Mouse (Mus musculus) liver, embryonic 18 days (tissue): ENCODE results near the gene Zfp804b. TPM values are rescaled to one million over a fixed set of nuclear protein-coding genes. Genes with fewer than 3 reads are reported as not detected.

Experiments
- polyA plus RNA-seq: library from polyadenylated mRNA; depleted of rRNA; stranded (reverse); fragments of >200 nt; gene quantifications from 2 replicates; pipeline ENCODE4 v1.2.3, GENCODE M21; 2012; rRNA removed

Gene Zfp804b
- 0.01 and 0.04 TPM in 2 replicates for polyA plus RNA-seq

GRCm38 (mm10) chr5:7344145-7345010 is at the start of gene Zfp804b:
Zfp804b (minus strand) TSS chr5:7344756.

GRCm38 (mm10) chr5:7303819-7304218 is 40.7 kb downstream of the Zfp804b start, which contains the start of gene Tex47:
Tex47 (plus strand) TSS chr5:7304119.

Other genes starting within 250 kb of the Zfp804b start
- gene Tex47, start 40.6 kb downstream of the Zfp804b start, polyA plus RNA-seq = not detected in 2 replicates